Mouse (Mus musculus) neural tube, embryonic 12.5 days (tissue): Measurements from ENCODE around the gene Gtf3c1. TPM values are rescaled to one million over a fixed set of nuclear protein-coding genes. Genes with fewer than 3 reads are reported as not detected.

Experiments
- ATAC-seq: fragments of 200-750 bp; cut with Nextera tagmentation; 2 replicates; pipeline ENCODE4 v1.8.0; 2017; ENCODE audit warnings: low read depth, mild to moderate bottlenecking, moderate TSS enrichment, moderate library complexity; ENCODE audit not compliant: low FRiP score
- H3K27ac ChIP-seq: fragments of 300-500 bp; sonication (generic); 2 replicates; pipeline ENCODE4 v1.5.1; 2016
- H3K27me3 ChIP-seq: fragments of 300-500 bp; sonication (generic); replicated peaks from 2 replicates; pipeline ENCODE4 v1.6.1; 2016; ENCODE audit warnings: mild to moderate bottlenecking
- H3K36me3 ChIP-seq: fragments of 300-500 bp; sonication (generic); 2 replicates; pipeline ENCODE4 v1.6.1; 2016; ENCODE audit warnings: mild to moderate bottlenecking
- H3K4me1 ChIP-seq: fragments of 300-500 bp; sonication (generic); 2 replicates; pipeline ENCODE4 v1.6.1; 2016
- H3K4me2 ChIP-seq: fragments of 300-500 bp; sonication (generic); replicated peaks from 2 replicates; pipeline ENCODE4 v1.6.1; 2016; ENCODE audit warnings: mild to moderate bottlenecking
- H3K4me3 ChIP-seq: fragments of 300-500 bp; sonication (generic); 2 replicates; pipeline ENCODE4 v1.5.1; 2016
- H3K9ac ChIP-seq: fragments of 300-500 bp; sonication (generic); 2 replicates; pipeline ENCODE4 v1.6.1; 2016; ENCODE audit warnings: mild to moderate bottlenecking
- H3K9me3 ChIP-seq: fragments of 300-500 bp; sonication (generic); 2 replicates; pipeline ENCODE4 v1.6.1; 2016; ENCODE audit warnings: mild to moderate bottlenecking
- WGBS: fragments of 180-500 bp; shearing (Covaris S2); methylation state at CpG from one replicate; pipeline ENCODE4 v1.1.7; 2016; 5-methylcytosine and 5-hydroxymethylcytosine counted together
- polyA plus RNA-seq: library from polyadenylated mRNA; unstranded; fragments of >200 nt; fragmentation: Nextera tagmentation; extraction: Ambion mirVana; gene quantifications from 2 replicates; pipeline ENCODE4 v1.2.1, GENCODE M21; 2016

The Gtf3c1 gene
- polyA plus RNA-seq, 1 experiment from 2014 or later = 46.8 TPM

DNA sequence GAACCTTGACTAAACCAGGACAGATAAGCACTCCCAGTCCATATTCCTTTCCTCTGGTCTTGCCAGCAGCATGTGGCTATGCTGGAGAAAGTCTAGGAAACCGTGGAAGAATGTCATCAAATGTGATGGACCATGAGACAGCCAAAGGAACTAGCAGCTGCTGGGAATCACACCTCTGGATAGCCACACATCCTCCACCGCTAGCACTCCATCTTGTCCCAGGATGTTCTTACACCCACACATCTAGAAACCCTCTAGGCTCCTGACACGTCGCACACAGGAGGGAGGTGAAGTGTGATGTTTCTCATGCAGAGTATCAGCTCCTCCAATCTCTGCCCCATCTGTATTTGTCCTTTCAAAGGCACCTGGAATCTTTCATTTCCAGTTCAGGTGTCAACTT lies 17.1 kb downstream of the Gtf3c1 start:
- H3K9me3 ChIP-seq = no peaks in the 10 kb centered on the region
- peaks cover 84% of the 10 kb centered on the region for H3K36me3 ChIP-seq
- no peak overlapping the region for H3K27ac ChIP-seq
- no peaks in the 10 kb centered on the region for H3K27me3 ChIP-seq
- H3K4me1 ChIP-seq = no peaks in the 10 kb centered on the region
- no peak for ATAC-seq
- no peak overlapping the region for H3K9ac ChIP-seq
- no peak overlapping the region for H3K4me3 ChIP-seq
- WGBS = 92% methylated on average over 4 of the region's 4 CpGs
- no peak overlapping the region for H3K4me2 ChIP-seq

DNA sequence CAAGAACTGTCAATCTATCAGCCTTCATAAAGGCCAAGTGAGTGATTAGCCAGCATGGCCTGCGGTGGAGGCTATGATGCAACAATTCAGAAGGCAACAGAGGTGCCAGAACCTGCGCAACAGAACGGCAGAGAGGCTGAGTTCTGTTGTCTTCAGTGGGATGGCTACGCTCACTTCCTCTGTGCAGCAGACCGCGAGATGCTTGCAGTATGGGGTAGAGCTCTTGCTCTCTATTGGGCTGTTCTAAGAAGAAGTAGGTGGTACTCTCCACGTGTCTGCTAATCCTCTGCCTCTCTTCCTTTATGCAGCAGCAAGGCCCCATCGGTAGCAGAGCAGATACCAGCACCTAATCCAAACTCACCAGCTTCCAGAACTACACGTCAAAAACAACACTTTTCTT lies 27.6 kb downstream of the Gtf3c1 start:
- H3K9ac ChIP-seq = no peak overlapping the region
- WGBS = 92% methylated on average over 9 of the region's 9 CpGs
- H3K27me3 ChIP-seq = no peaks in the 10 kb centered on the region

DNA sequence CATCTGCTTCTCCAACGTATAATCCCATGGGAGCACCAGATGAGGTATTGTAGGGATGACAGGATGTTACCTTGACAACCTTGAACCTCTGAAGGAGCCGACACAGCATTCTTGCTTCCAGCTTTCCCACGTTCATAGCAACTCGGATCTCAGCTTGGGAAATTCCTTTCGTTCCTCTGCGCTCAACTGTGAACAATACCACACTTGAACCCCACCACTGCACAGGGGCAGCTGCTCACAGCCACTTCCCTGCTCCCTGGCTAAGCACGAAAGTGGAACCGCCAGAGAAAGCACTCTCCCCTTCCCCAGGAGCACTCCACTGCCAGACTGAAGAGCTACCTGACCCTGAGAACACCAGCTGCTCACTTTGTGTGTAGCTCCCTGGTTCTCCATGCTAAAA lies 28.8 kb downstream of the Gtf3c1 start:
- H3K4me3 ChIP-seq = no peak overlapping the region
- ATAC-seq = no peak
- H3K36me3 ChIP-seq = peaks cover 87% of the 10 kb centered on the region
- 78% methylated on average over 8 of the region's 8 CpGs for WGBS
- no peaks in the 10 kb centered on the region for H3K9me3 ChIP-seq
- H3K4me1 ChIP-seq = no peaks in the 10 kb centered on the region
- H3K9ac ChIP-seq = no peak overlapping the region
- no peak overlapping the region for H3K4me2 ChIP-seq
- H3K27ac ChIP-seq = no peak overlapping the region
- H3K27me3 ChIP-seq = no peaks in the 10 kb centered on the region

More for the DNA sequence above, 27.6 kb downstream of the Gtf3c1 start:
- no peak for ATAC-seq
- no peak overlapping the region for H3K27ac ChIP-seq
- H3K4me2 ChIP-seq = no peak overlapping the region
- H3K36me3 ChIP-seq = peaks cover 77% of the 10 kb centered on the region
- H3K4me1 ChIP-seq = no peaks in the 10 kb centered on the region
- H3K9me3 ChIP-seq = no peaks in the 10 kb centered on the region
- no peak overlapping the region for H3K4me3 ChIP-seq

DNA sequence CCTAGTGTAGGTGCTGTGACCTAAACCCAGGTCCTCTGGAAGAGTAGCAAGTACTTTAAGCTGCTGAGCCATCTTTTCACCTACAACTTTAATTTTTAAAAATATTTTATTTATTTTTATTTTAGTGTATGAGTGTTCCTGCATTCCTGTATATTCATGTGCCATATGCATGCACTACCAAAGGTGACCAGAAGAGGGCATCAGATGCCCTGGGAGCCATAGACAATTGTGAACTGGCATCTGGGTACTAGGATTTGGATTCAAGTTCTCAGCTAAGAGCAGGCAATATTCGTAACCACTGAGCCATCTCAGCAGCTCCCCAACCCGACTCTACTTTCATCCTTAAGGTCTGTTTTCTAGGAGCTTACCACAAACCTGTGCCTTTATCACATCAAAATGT lies 32.7 kb downstream of the Gtf3c1 start:
- Histone ChIP-seq H3K9me3 (no peaks in the 10 kb centered on the region), H3K27ac (no peak overlapping the region), H3K36me3 (peaks cover 96% of the 10 kb centered on the region), H3K4me3 (no peak overlapping the region), H3K27me3 (no peaks in the 10 kb centered on the region), H3K4me1 (no peaks in the 10 kb centered on the region), H3K9ac (no peak overlapping the region), H3K4me2 (no peak overlapping the region)
- 81% methylated on average over 2 of the region's 2 CpGs for WGBS
- no peak for ATAC-seq

DNA sequence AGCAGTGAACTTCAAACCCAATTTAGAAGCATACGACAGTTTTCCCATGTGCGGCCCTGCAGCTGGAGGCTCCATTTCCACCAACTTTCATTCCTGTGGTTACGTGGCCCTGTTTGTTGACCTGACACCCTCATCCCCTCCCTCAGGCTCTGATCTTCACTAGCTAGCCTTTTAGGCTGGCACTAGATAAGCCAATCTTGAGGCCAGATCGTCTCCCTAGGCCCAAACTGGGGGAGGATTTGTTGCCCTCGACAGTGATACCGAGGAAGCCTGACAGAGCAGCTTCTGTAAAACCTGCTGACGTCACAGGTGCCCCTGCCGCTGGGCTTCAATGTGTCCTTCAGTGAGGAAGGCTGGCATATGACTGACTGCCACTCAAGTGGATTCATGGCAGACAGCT lies 36.2 kb downstream of the Gtf3c1 start:
- no peaks in the 10 kb centered on the region for H3K4me1 ChIP-seq
- H3K9ac ChIP-seq = no peak overlapping the region
- no peak overlapping the region for H3K27ac ChIP-seq
- ATAC-seq = no peak
- H3K4me2 ChIP-seq = no peak overlapping the region
- H3K36me3 ChIP-seq = peaks cover 96% of the 10 kb centered on the region
- H3K4me3 ChIP-seq = no peak overlapping the region
- WGBS = 93% methylated on average over 8 of the region's 8 CpGs
- H3K9me3 ChIP-seq = no peaks in the 10 kb centered on the region
- no peaks in the 10 kb centered on the region for H3K27me3 ChIP-seq

DNA sequence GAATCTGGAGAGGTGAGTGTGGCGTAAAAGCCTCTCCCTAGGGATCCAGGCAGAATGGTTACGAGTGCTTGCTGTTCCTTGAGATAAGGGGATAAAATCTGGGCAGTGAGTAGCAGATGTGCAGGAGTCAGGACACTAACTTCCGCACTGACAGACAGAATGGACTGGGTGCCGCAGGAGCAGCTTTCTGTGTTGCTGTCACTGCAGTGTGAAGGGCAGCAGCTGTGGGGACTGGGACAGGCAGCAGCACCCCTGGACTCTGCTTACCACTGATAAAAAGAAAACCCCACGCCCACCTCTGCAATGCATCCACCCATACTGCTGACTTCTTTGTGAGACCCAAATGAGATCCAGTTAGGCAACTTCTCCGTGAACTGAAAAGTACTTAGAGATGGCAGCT lies 36.7 kb downstream of the Gtf3c1 start:
- no peak overlapping the region for H3K27ac ChIP-seq
- no peaks in the 10 kb centered on the region for H3K27me3 ChIP-seq
- H3K9me3 ChIP-seq = no peaks in the 10 kb centered on the region
- no peak for ATAC-seq
- H3K4me2 ChIP-seq = no peak overlapping the region
- H3K4me3 ChIP-seq = no peak overlapping the region
- no peaks in the 10 kb centered on the region for H3K4me1 ChIP-seq
- H3K9ac ChIP-seq = no peak overlapping the region
- peaks cover 96% of the 10 kb centered on the region for H3K36me3 ChIP-seq
- WGBS = 93% methylated on average over 6 of the region's 6 CpGs

DNA sequence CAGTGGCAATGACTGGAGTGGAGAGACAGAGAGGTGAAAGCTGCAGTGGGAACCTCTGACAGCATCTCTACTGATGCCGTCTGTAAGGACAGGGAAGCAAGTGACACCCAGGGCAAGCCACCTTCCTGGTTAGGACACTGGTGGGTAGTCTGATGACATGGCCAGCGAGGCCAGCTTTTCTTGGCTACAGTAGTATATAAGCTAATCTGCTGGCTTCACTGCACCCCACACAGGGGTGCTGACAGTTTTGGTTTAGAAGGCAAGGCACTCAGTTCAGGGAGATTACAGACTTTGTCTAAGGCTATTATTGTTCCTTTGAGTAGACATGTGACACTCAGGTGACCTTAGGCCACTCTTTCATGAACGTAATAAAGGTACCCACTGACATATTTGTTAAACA lies 43.9 kb downstream of the Gtf3c1 start:
- Histone ChIP-seq H3K4me1 (no peaks in the 10 kb centered on the region), H3K36me3 (peaks cover 92% of the 10 kb centered on the region), H3K4me2 (no peak overlapping the region), H3K27me3 (no peaks in the 10 kb centered on the region), H3K4me3 (no peak overlapping the region), H3K9ac (no peak overlapping the region), H3K27ac (no peak overlapping the region), H3K9me3 (no peaks in the 10 kb centered on the region)
- WGBS = 92% methylated on average over 3 of the region's 3 CpGs
- no peak for ATAC-seq

DNA sequence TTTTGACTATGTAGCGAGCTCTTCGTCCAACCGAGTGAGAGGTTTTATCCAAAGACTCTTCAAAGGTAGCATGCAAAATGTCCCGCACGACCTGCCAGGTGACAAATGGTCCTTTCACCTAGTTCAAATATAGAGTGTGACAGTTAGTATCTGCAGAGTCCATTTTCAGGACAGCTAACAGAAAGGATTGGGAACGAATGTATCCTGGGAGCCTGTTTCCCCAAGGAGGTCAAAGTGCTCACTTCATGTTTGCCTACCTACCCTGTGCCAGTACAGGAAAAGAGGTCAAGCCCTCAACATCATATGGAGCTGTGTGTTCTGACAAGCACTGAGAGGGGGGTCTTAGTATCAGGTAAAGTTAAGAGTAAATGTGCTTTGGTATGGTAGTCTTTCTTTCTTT lies 50.1 kb downstream of the Gtf3c1 start:
- no peak for ATAC-seq
- no peak overlapping the region for H3K9ac ChIP-seq
- H3K4me1 ChIP-seq = no peaks in the 10 kb centered on the region
- no peak overlapping the region for H3K27ac ChIP-seq
- H3K4me3 ChIP-seq = no peak overlapping the region
- WGBS = 97% methylated on average over 6 of the region's 6 CpGs
- no peaks in the 10 kb centered on the region for H3K27me3 ChIP-seq
- H3K36me3 ChIP-seq = peaks cover 99% of the 10 kb centered on the region
- H3K9me3 ChIP-seq = no peaks in the 10 kb centered on the region
- no peak overlapping the region for H3K4me2 ChIP-seq

DNA sequence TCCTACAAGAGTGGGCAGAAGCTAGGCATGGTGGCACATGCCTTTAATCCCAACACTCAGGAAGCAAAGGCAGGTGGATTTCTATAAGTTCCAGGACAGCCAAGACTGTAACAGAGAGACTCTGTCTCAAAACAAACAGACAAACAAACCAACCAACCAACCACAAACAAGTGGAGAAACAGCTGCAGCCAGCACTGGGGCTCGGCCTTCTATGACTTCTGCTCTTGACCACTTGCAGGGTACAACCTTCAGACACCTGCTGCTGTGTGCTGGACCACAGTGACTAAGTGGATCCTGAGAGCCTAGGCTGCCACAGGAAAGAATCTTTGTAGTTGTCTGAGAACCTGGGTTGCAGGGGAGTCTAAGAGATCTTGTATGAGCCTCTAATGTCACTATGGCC lies 58.6 kb downstream of the Gtf3c1 start:
- Histone ChIP-seq H3K9ac (no peak overlapping the region), H3K4me2 (no peak overlapping the region), H3K9me3 (no peaks in the 10 kb centered on the region), H3K36me3 (peaks cover 98% of the 10 kb centered on the region), H3K4me3 (no peak overlapping the region), H3K27me3 (no peaks in the 10 kb centered on the region), H3K4me1 (no peaks in the 10 kb centered on the region), H3K27ac (no peak overlapping the region)
- no peak for ATAC-seq
- WGBS = 97% methylated on average over 1 of the region's 1 CpGs

DNA sequence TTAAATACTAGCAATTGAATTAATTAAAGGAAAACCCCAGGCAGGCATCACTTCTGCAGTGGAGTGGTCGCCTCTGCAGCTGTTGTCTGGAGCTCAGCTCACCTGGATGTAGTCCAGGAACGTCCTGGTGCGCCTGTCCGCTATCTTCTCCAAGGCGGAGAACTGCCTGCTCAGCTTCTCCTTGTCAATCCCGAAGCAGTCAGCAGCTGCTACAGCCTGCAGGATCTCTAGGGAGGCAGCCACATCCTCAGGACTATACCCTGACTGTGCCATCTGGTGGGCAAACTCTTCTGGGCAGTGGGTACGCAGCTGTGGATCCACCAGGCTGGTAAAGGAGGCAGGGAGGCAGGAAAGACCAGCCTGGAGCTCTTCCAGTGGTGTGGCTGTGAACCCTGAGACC lies 62.2 kb downstream of the Gtf3c1 start:
- H3K9ac ChIP-seq = no peak overlapping the region
- no peak for ATAC-seq
- H3K4me3 ChIP-seq = no peak overlapping the region
- no peaks in the 10 kb centered on the region for H3K9me3 ChIP-seq
- no peak overlapping the region for H3K4me2 ChIP-seq
- 94% methylated on average over 7 of the region's 7 CpGs for WGBS
- no peak overlapping the region for H3K27ac ChIP-seq
- no peaks in the 10 kb centered on the region for H3K27me3 ChIP-seq
- H3K4me1 ChIP-seq = no peaks in the 10 kb centered on the region
- H3K36me3 ChIP-seq = peaks cover 98% of the 10 kb centered on the region

DNA sequence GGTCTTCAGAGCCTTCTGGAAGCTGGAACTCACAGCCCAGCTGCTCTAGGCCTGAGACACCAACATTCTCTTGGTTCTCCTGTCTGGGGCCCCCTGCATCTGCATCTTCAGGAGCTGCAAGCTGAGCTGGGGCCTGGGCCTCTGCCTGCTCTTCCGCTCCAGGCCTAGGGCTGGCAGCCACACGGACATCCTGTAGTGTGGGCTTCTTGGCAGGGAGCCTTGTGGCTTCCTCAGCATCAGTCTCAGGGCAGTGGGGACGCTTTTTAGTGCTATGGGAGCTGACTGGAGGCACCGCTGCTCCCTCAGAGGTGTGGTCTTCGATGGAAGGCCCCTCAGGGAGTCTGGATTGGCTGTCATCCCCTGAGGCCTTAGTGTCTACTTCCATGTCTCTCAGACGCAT lies 63.7 kb downstream of the Gtf3c1 start:
- Histone ChIP-seq H3K36me3 (peaks cover 92% of the 10 kb centered on the region), H3K4me2 (no peak overlapping the region), H3K9me3 (no peaks in the 10 kb centered on the region), H3K27ac (no peak overlapping the region), H3K9ac (no peak overlapping the region), H3K4me1 (peaks cover 6% of the 10 kb centered on the region; the same call in 1 of the 2 replicates), H3K27me3 (no peaks in the 10 kb centered on the region), H3K4me3 (no peak overlapping the region)
- WGBS = 90% methylated on average over 6 of the region's 6 CpGs
- no peak for ATAC-seq

DNA sequence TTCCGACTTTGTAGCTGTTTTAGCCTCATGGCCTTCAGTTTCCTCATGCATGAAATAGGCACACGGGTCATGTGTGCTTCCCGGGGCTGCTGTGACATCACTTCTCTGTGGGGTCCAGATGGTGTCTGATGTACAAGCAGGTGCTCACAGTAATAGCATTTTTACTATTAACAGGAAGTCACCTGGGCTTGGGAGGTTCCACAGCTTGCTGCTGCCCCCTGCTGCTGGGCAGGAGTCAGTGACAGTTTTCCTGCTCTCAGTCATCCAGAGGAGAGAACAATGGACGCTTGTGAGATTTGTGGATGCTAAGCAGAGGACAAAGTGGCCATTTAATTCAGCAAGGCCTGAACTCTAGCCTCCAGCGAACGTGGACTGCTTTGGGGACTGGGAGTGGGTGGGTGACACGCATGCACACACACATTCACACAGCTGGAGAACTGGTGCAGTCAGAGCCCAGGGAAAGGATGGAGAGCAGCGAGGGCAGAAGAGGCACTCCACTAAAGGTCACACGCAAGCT lies 68.7 kb downstream of the Gtf3c1 start:
- Histone ChIP-seq H3K36me3 (peaks cover 43% of the 10 kb centered on the region), H3K27ac (peak overlapping the region; percentile 70), H3K9me3 (no peaks in the 10 kb centered on the region), H3K4me3 (no peak overlapping the region), H3K4me1 (peaks cover 10% of the 10 kb centered on the region; the same call in 1 of the 2 replicates), H3K9ac (0 out of 2 replicates have a peak overlapping the region, but pooled peaks have one; percentile 33), H3K27me3 (no peaks in the 10 kb centered on the region), H3K4me2 (no peak overlapping the region)
- 32% methylated on average over 9 of the region's 9 CpGs for WGBS
- peak; percentile 60 for ATAC-seq

DNA sequence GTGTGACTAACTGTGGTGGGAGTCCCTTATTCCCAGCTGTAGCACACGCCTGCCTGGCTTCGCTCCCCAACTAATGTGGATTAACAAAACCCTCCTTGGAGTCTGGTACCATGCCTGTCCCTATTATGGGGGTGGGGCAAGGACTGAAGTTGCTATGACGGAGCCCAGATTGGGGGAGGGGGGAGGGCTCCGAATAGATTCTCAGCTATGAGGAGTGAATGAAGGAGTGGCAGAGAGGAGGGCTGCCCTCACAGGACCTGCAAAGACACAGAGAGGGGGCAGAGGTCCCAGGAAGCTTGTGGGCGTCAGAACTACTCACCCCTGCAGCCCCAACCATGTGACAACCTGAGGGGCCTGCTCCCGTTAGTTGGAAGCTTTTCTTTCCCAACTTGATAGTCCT lies 69.2 kb downstream of the Gtf3c1 start:
- Histone ChIP-seq H3K4me3 (no peak overlapping the region), H3K4me1 (peaks cover 10% of the 10 kb centered on the region; the same call in 1 of the 2 replicates), H3K27ac (no peak overlapping the region), H3K9me3 (no peaks in the 10 kb centered on the region), H3K36me3 (peaks cover 37% of the 10 kb centered on the region), H3K4me2 (no peak overlapping the region), H3K27me3 (no peaks in the 10 kb centered on the region), H3K9ac (no peak overlapping the region)
- 80% methylated on average over 6 of the region's 6 CpGs for WGBS
- peak; percentile 14; the same call in 1 of the 2 replicates for ATAC-seq
